Mouse (Mus musculus) C2C12 (cell line): ENCODE measurements around the gene Taf6l. TPM values are rescaled to one million over a fixed set of nuclear protein-coding genes. Genes with fewer than 3 reads are reported as not detected.

Source experiments
- H3K27me3 ChIP-seq: one replicate; pipeline ENCODE4 v1.6.1; 2011; ENCODE audit not compliant: control insufficient read depth, insufficient read depth, insufficient read length
- H3K36me3 ChIP-seq: one replicate; pipeline ENCODE4 v1.6.1; 2011; ENCODE audit not compliant: control insufficient read depth, insufficient read depth
- H3K4me3 ChIP-seq: one replicate; pipeline ENCODE4 v1.5.1; 2011; ENCODE audit warnings: mild to moderate bottlenecking, control low read depth; ENCODE audit not compliant: poor library complexity, insufficient read depth, severe bottlenecking
- H3K79me2 ChIP-seq: one replicate; pipeline ENCODE4 v1.6.1; 2011; ENCODE audit not compliant: control insufficient read depth, insufficient read depth
- H3K79me3 ChIP-seq: one replicate; pipeline ENCODE4 v1.6.1; 2011; ENCODE audit warnings: low read depth, control low read depth
- H3ac ChIP-seq: one replicate; pipeline ENCODE3; 2011; ENCODE audit warnings: low read depth; ENCODE audit not compliant: control insufficient read depth, insufficient read length
- CEBPB ChIP-seq: IDR thresholded peaks from one replicate; pipeline ENCODE4 v1.6.1; 2011; ENCODE audit warnings: low read depth, mild to moderate bottlenecking, control low read depth, moderate library complexity
- CTCF ChIP-seq: IDR thresholded peaks from one replicate; pipeline ENCODE4 v1.5.1; 2011; ENCODE audit not compliant: control insufficient read depth, insufficient read depth, insufficient read length
- FOSL1 ChIP-seq: IDR thresholded peaks from one replicate; pipeline ENCODE4 v1.8.0; 2011; ENCODE audit warnings: mild to moderate bottlenecking, low read length; ENCODE audit not compliant: poor library complexity, insufficient read depth, severe bottlenecking
- MAX ChIP-seq: IDR thresholded peaks from one replicate; pipeline ENCODE4 v1.6.1; 2011; ENCODE audit warnings: mild to moderate bottlenecking, control low read depth
- MYOD1 ChIP-seq: IDR thresholded peaks from one replicate; pipeline ENCODE4 v1.6.1; 2011; ENCODE audit warnings: low read depth; ENCODE audit not compliant: control insufficient read depth, insufficient read length
- MYOG ChIP-seq: IDR thresholded peaks from one replicate; pipeline ENCODE4 v1.6.1; 2011; ENCODE audit not compliant: control insufficient read depth, insufficient read length; ENCODE audit errors: extremely low read depth
- USF1 ChIP-seq: IDR thresholded peaks from one replicate; pipeline ENCODE4 v1.6.1; 2011; ENCODE audit warnings: low read depth, mild to moderate bottlenecking, control low read depth, moderate library complexity
- polyA plus RNA-seq: library from polyadenylated mRNA; unstranded; fragments of >200 nt; fragmentation: generic; extraction: Trizol; gene quantifications from one replicate; pipeline ENCODE4 v1.2.1, GENCODE M21; 2012; ENCODE audit warnings: missing spikeins

The Taf6l gene
- polyA plus RNA-seq, 1 experiment = 28.5 TPM

DNA sequence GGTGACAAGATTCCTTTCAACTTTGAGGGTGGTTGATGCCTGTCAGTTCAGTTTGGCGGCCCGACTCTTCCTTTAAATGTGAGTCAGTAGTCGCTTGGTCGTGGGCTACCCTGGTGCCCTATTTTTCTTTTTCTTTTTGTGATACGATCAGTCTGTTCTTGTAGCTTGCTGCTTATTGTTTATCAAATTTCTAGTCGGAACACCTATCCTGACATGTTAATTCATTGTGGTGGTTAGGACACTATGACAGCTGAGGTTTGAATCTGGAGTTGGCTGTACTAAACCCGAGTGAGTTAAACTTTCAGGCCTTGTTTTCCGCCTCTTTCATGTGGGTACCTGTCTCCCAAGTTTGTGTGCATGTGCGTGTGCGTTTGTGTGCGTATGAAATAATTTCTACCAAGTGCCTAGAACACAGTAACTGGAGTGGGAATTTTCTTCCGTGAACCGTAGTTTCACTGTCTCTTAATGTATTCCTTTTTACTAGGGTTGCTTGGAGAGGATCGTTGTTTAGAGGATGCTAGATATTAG, 28.7 kb downstream of the Taf6l start:
- Histone ChIP-seq H3K79me3 (peaks cover 52% of the 10 kb centered on the region), H3ac (peak overlapping the region; percentile 99), H3K4me3 (peak overlapping the region; percentile 95), H3K79me2 (peaks cover 70% of the 10 kb centered on the region), H3K27me3 (no peaks in the 10 kb centered on the region), H3K36me3 (peaks cover 34% of the 10 kb centered on the region)
- TF ChIP-seq MYOG = no peak
- TF ChIP-seq FOSL1 = no peak
- no peak for TF ChIP-seq USF1
- no peak for TF ChIP-seq MYOD1
- TF ChIP-seq MAX = no peak
- no peak for TF ChIP-seq CEBPB
- TF ChIP-seq CTCF = no peak

- Histone ChIP-seq H3K4me3 (peak within 1 kb of the TSS; percentile 95), H3K36me3 (peaks cover 34% of the 10 kb centered on the region), H3ac (peak within 1 kb of the TSS; percentile 99), H3K79me3 (peaks cover 45% of the 10 kb centered on the region), H3K79me2 (peaks cover 62% of the 10 kb centered on the region), H3K27me3 (no peaks in the 10 kb centered on the region)
- TF ChIP-seq CTCF = no peak
- no peak for TF ChIP-seq MYOG
- TF ChIP-seq CEBPB = peak; percentile 37
- TF ChIP-seq USF1 = no peak
- no peak for TF ChIP-seq FOSL1
Measured at GRCm38 (mm10) chr19:8756635-8757387, 29.4 kb downstream of the Taf6l start, which contains the start of gene Nxf1. TSS of gene Nxf1 (plus strand) at chr19:8757073.

DNA sequence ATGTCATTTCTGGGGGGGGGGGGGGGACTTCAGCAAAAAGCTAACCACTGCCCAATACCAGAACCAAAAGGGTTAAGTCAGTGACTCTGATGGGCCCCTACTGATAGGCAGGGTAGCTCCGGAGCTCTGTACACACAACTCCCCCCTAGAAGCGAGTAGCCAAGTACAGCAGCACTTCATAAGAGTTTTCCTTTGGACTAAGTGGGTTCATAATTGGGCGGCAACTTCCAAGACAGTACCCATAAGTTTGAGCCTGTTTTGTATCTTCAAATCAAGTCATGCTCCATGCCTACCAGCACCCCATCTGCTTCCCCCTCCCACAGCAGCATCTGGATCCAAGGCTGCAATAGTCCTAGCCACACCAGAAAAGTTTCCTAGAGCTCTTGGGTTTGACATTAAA, 30.6 kb downstream of the Taf6l start:
- Histone ChIP-seq H3K36me3 (peaks cover 43% of the 10 kb centered on the region), H3K79me3 (peaks cover 34% of the 10 kb centered on the region), H3K27me3 (no peaks in the 10 kb centered on the region), H3ac (no peak overlapping the region), H3K79me2 (peaks cover 51% of the 10 kb centered on the region), H3K4me3 (no peak overlapping the region)
- no peak for TF ChIP-seq MAX
- no peak for TF ChIP-seq MYOD1
- TF ChIP-seq CTCF = no peak
- TF ChIP-seq USF1 = no peak
- TF ChIP-seq CEBPB = no peak
- no peak for TF ChIP-seq FOSL1
- TF ChIP-seq MYOG = no peak

DNA sequence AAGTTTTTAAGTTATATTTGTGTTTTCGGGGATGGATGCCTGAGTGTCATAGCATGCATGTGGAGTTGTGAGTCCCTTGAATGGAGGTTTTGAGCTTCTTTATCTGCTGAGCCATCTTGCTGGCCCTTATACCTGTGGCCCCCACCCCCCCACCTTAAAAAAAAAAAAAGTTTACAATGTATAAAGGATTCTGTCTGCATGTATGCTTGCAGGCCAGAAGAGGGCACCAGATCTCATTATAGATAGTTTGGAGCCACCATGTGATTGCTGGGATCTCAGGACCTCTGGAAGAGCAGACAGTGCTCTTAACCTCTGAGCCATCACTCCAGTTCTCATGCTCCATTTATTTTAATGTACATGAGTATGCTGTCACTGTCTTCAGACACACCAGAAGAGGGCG, 38.8 kb downstream of the Taf6l start:
- no peak overlapping the region for H3ac ChIP-seq
- peaks cover 92% of the 10 kb centered on the region for H3K36me3 ChIP-seq
- peaks cover 9% of the 10 kb centered on the region for H3K79me3 ChIP-seq
- no peaks in the 10 kb centered on the region for H3K27me3 ChIP-seq
- TF ChIP-seq CTCF = no peak
- no peak for TF ChIP-seq MAX
- TF ChIP-seq FOSL1 = no peak
- TF ChIP-seq MYOG = no peak
- no peak for TF ChIP-seq CEBPB
- TF ChIP-seq USF1 = no peak
- no peak for TF ChIP-seq MYOD1
- peaks cover 19% of the 10 kb centered on the region for H3K79me2 ChIP-seq
- no peak overlapping the region for H3K4me3 ChIP-seq

DNA sequence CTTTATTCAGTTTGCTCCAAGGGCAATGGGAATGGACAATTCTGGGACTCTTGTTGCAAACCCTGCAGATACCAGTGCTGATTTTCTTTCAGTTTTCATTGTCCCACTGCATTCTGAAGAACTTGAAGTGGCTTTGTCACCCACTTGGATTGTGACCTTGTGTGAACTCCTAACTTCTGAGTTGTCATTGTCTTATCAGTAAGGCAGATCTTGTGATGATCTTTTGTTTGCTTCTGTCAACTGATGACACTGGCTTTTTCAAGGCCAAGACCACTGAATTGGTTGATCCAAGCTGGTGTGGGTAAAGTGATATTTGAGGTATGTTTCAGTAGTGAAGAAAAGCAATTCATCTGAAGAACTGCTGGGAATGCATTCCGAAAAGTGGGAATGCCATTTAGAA, 40.8 kb downstream of the Taf6l start:
- Histone ChIP-seq H3K79me3 (peaks cover 16% of the 10 kb centered on the region), H3K79me2 (peaks cover 27% of the 10 kb centered on the region), H3K27me3 (no peaks in the 10 kb centered on the region), H3K36me3 (peaks cover 79% of the 10 kb centered on the region), H3K4me3 (no peak overlapping the region), H3ac (no peak overlapping the region)
- TF ChIP-seq CEBPB (no peak), USF1 (no peak), CTCF (no peak), FOSL1 (no peak), MYOD1 (no peak), MYOG (no peak), MAX (no peak)
